Mouse (Mus musculus): ENCODE data around the gene Ctnnd1. TPM values are rescaled to one million over a fixed set of nuclear protein-coding genes. Genes with fewer than 3 reads are reported as not detected.

Ctnnd1 gene
- polyA plus RNA-seq, 1 experiment from 2014 or later = 35.7 TPM

DNA sequence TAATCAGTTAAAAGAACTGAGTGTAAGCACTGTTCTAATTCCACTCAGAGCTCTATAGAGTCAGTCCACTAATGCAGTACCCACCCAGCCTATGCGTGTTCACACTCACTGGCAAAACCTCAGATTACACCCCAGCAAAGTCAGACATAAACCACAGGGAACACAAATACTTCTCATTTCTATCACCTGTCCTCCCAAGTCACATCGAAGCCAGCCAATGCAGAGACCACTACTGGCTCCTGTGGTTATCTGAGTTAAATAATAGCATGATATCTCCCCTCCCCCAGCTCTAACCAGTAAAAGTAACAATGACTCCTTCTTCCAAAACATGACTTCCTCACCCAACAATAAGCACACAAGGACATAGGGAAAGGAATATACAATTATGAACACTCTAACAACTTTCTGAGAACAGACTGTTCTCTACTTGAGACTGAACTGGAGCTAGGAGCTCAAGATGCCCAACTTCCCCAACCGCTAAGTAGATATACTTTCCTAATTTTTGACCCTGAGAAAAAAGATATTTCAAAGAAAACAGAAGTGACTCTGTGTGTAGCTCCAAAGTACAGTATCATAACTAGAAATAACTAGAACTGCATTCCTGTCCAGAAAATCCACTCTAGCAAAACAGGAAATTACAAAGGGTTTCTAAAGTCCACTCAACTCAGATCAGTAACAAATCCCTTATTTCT lies 27.0 kb downstream of the Ctnnd1 start:
- no peak overlapping the region for H3K4me3 ChIP-seq
- no peak overlapping the region for H3K9ac ChIP-seq (replicated peaks)
- no peaks in the 10 kb centered on the region for H3K4me1 ChIP-seq
- no peak overlapping the region for H3K27ac ChIP-seq (replicated peaks)
- H3K9me3 ChIP-seq = no peaks in the 10 kb centered on the region
- no peak for ATAC-seq (replicated peaks)
- H3K36me3 ChIP-seq = peaks cover 23% of the 10 kb centered on the region
- WGBS = 94% methylated on average over 3 of the region's 3 CpGs
- H3K4me2 ChIP-seq (replicated peaks) = no peak overlapping the region
- H3K27me3 ChIP-seq = no peaks in the 10 kb centered on the region

- ATAC-seq (replicated peaks) = no peak
- WGBS = 87% methylated on average over 2 of the region's 2 CpGs
These were observed 27.9 kb downstream of the Ctnnd1 start for GRCm38 (mm10) chr2:84622668-84623067.

DNA sequence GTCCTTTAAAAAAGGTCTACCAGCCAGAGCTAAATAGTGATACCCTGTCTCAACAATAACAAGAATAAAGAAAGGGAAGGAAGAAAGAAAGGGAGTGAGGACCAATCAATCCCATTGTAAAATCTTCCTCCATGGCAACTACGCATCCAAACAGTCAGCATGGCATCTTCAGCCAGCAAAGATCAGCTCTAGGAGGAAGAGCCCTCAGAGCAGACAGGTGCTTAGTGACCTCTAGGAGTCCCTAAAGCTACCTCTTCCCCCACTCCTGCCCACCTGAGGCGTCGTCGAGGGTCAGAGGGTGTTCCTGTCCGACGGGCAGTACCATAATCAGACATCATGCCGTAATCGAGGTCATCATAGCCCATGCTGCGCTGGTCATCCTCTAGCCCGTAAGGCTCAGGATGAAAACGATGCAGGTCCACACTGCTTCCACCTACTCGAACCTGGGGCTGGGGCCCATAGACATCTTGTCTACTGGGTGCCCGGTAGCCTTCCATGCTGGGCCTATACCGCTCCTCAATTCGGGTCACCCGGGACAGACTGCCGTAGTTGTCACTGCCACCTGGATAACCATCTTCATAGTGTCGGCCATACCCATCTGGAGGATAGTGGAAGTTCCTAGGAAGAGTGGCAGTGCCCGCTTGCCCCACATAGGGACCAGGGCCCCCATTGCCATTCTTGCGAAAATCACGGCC lies 30.8 kb downstream of the Ctnnd1 start:
- no peaks in the 10 kb centered on the region for H3K4me1 ChIP-seq
- no peak overlapping the region for H3K4me3 ChIP-seq
- H3K27me3 ChIP-seq = no peaks in the 10 kb centered on the region
- 96% methylated on average over 21 of the region's 21 CpGs for WGBS
- H3K9me3 ChIP-seq = no peaks in the 10 kb centered on the region
- peaks cover 45% of the 10 kb centered on the region for H3K36me3 ChIP-seq
- H3K27ac ChIP-seq (replicated peaks) = no peak overlapping the region
- no peak overlapping the region for H3K9ac ChIP-seq (replicated peaks)
- no peak for ATAC-seq (replicated peaks)
- H3K4me2 ChIP-seq (replicated peaks) = no peak overlapping the region

More at GRCm38 (mm10) chr2:84622668-84623067, 27.9 kb downstream of the Ctnnd1 start:
- peaks cover 23% of the 10 kb centered on the region for H3K36me3 ChIP-seq
- no peak overlapping the region for H3K4me2 ChIP-seq (replicated peaks)
- H3K27me3 ChIP-seq = no peaks in the 10 kb centered on the region
- no peaks in the 10 kb centered on the region for H3K4me1 ChIP-seq
- H3K9ac ChIP-seq (replicated peaks) = no peak overlapping the region
- no peaks in the 10 kb centered on the region for H3K9me3 ChIP-seq
- H3K27ac ChIP-seq (replicated peaks) = no peak overlapping the region
- no peak overlapping the region for H3K4me3 ChIP-seq

DNA sequence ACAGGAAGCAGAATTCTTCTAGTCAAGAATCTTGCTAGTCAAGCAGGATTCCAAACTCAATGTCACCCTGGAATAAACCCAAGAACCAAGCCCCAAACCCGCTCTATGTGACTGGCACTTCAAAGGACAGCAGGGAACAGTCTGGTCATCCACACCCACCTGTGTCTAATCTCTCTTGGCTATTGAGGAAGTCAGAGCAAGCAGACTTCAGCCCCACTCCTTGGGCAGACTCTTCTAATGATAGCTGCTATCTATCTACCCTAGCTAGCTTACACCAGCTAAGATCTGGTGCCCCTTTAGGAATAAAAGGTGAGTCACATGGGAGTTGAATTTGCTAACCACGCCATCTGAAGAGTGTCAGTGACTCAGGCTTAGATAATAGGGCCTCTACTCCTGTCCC lies 31.7 kb downstream of the Ctnnd1 start:
- Histone ChIP-seq H3K4me3 (no peak overlapping the region), H3K9ac (replicated peaks) (no peak overlapping the region), H3K27ac (replicated peaks) (no peak overlapping the region), H3K36me3 (peaks cover 54% of the 10 kb centered on the region), H3K4me2 (replicated peaks) (no peak overlapping the region), H3K27me3 (no peaks in the 10 kb centered on the region), H3K9me3 (no peaks in the 10 kb centered on the region), H3K4me1 (no peaks in the 10 kb centered on the region)
- 82% methylated on average over 2 of the region's 2 CpGs for WGBS
- ATAC-seq (replicated peaks) = no peak

GRCm38 (mm10) chr2:84617637-84618515 lies 32.7 kb downstream of the Ctnnd1 start:
- H3K27ac ChIP-seq (replicated peaks) = no peak overlapping the region
- peaks cover 60% of the 10 kb centered on the region for H3K36me3 ChIP-seq
- peak; percentile 77 for ATAC-seq (replicated peaks)
- no peaks in the 10 kb centered on the region for H3K27me3 ChIP-seq
- H3K4me3 ChIP-seq = no peak overlapping the region
- H3K4me1 ChIP-seq = no peaks in the 10 kb centered on the region
- H3K9ac ChIP-seq (replicated peaks) = no peak overlapping the region
- H3K4me2 ChIP-seq (replicated peaks) = no peak overlapping the region
- 69% methylated on average over 3 of the region's 3 CpGs for WGBS
- no peaks in the 10 kb centered on the region for H3K9me3 ChIP-seq

GRCm38 (mm10) chr2:84612764-84613163 lies 37.8 kb downstream of the Ctnnd1 start:
- no peak for ATAC-seq (replicated peaks)
- no peaks in the 10 kb centered on the region for H3K4me1 ChIP-seq
- H3K27ac ChIP-seq (replicated peaks) = no peak overlapping the region
- H3K27me3 ChIP-seq = no peaks in the 10 kb centered on the region
- H3K4me3 ChIP-seq = no peak overlapping the region
- no peaks in the 10 kb centered on the region for H3K9me3 ChIP-seq
- H3K4me2 ChIP-seq (replicated peaks) = no peak overlapping the region
- H3K36me3 ChIP-seq = peaks cover 91% of the 10 kb centered on the region
- 96% methylated on average over 6 of the region's 6 CpGs for WGBS
- H3K9ac ChIP-seq (replicated peaks) = no peak overlapping the region

GRCm38 (mm10) chr2:84607842-84608241 lies 42.7 kb downstream of the Ctnnd1 start:
- Histone ChIP-seq H3K4me3 (no peak overlapping the region), H3K27me3 (no peaks in the 10 kb centered on the region), H3K9me3 (no peaks in the 10 kb centered on the region), H3K4me2 (replicated peaks) (no peak overlapping the region), H3K36me3 (peaks cover 92% of the 10 kb centered on the region), H3K27ac (replicated peaks) (no peak overlapping the region), H3K9ac (replicated peaks) (no peak overlapping the region), H3K4me1 (no peaks in the 10 kb centered on the region)
- WGBS = 77% methylated on average over 1 of the region's 1 CpGs
- ATAC-seq (replicated peaks) = no peak

DNA sequence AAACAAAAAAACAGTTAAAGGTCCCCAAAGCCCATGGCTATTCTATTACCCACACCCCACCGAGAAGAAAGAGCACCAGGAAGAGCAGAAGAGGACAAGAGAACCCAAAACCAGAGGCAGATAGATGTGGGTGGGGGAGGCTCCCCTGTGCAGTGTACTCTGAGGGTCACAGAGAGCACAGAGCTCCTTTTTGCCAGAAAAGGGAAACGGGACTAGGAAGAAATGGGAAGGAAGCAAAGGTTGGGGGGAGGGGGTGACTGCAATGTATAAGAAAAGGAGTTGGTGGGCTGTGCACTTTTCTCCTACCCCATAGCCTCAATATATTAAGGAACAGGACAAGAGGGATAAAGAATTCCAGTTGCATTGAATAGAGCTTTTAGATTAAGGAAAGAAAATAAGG lies 49.6 kb downstream of the Ctnnd1 start:
- ATAC-seq (replicated peaks) = no peak
- 67% methylated on average over 2 of the region's 2 CpGs for WGBS
- H3K36me3 ChIP-seq = peaks cover 58% of the 10 kb centered on the region

DNA sequence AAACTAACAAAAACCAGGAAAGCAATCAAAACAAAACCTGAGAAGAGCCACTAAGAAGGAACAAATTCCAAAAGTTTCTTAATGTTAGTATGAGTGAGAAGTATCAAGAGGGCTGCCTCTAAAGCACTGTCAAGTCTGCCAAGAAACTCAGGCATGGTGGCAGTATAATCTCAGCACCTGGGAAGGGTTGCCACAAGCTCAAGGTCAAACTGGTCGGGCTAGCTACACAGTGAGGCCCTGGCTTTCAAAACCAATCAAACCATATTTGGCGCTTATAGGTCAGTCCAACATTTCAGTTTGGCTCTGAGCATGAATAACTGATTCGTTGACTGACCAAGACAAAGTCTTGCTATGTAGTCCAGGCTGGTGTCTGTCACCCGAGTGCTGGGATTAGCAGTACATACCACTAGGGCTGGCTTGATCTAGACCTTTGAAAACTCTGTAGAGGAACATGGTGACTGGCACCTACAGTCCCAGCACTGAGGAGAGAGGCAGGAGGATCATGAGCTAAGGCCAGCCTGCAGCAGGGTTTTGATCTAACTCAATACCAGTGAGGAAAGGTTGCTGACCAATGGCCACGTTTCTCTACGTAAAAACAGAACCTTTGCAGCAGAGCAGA lies 51.2 kb downstream of the Ctnnd1 start:
- ATAC-seq (replicated peaks) = peak; percentile 39
- Histone ChIP-seq H3K9me3 (no peaks in the 10 kb centered on the region), H3K36me3 (peaks cover 44% of the 10 kb centered on the region), H3K9ac (replicated peaks) (no peak overlapping the region), H3K4me1 (no peaks in the 10 kb centered on the region), H3K4me2 (replicated peaks) (no peak overlapping the region), H3K27ac (replicated peaks) (no peak overlapping the region), H3K27me3 (no peaks in the 10 kb centered on the region), H3K4me3 (no peak overlapping the region)
- 97% methylated on average over 6 of the region's 6 CpGs for WGBS

More for the DNA sequence above, 49.6 kb downstream of the Ctnnd1 start:
- Histone ChIP-seq H3K27ac (replicated peaks) (no peak overlapping the region), H3K4me1 (no peaks in the 10 kb centered on the region), H3K4me3 (no peak overlapping the region), H3K9ac (replicated peaks) (no peak overlapping the region), H3K9me3 (no peaks in the 10 kb centered on the region), H3K27me3 (no peaks in the 10 kb centered on the region), H3K4me2 (replicated peaks) (no peak overlapping the region)

DNA sequence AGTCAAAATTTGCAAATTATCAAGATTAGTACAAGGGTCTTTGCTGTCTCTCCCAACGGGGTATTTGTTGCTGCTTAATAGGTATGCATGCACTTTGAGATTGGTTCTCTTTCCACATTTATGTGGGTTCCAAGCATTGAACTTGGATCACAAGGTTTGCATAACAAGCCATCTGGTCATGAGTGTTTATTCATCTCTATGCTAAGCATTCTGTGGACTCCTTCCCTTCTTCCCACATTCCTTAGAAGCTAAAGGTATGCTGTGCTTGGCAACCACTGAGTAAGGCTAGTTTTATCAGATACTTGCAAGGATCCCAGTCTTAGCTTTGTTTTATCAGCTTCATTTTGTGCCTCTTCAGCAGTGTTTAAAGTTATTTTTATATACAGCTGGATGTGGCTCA lies 53.4 kb downstream of the Ctnnd1 start:
- Histone ChIP-seq H3K36me3 (peaks cover 21% of the 10 kb centered on the region), H3K9me3 (no peaks in the 10 kb centered on the region), H3K4me1 (no peaks in the 10 kb centered on the region), H3K27me3 (no peaks in the 10 kb centered on the region), H3K27ac (replicated peaks) (no peak overlapping the region), H3K9ac (replicated peaks) (no peak overlapping the region), H3K4me3 (no peak overlapping the region), H3K4me2 (replicated peaks) (no peak overlapping the region)
- WGBS = 98% methylated on average over 1 of the region's 1 CpGs
- no peak for ATAC-seq (replicated peaks)

- Histone ChIP-seq H3K9me3 (no peaks in the 10 kb centered on the region), H3K27me3 (no peaks in the 10 kb centered on the region), H3K4me2 (replicated peaks) (no peak overlapping the region), H3K4me1 (no peaks in the 10 kb centered on the region), H3K27ac (replicated peaks) (no peak overlapping the region), H3K36me3 (peaks cover 4% of the 10 kb centered on the region; the same call in 1 of the 2 replicates), H3K9ac (replicated peaks) (no peak overlapping the region), H3K4me3 (no peak overlapping the region)
- no peak for ATAC-seq (replicated peaks)
- WGBS = 93% methylated on average over 8 of the region's 8 CpGs
These were observed 57.8 kb downstream of the Ctnnd1 start for GRCm38 (mm10) chr2:84592801-84593200.

DNA sequence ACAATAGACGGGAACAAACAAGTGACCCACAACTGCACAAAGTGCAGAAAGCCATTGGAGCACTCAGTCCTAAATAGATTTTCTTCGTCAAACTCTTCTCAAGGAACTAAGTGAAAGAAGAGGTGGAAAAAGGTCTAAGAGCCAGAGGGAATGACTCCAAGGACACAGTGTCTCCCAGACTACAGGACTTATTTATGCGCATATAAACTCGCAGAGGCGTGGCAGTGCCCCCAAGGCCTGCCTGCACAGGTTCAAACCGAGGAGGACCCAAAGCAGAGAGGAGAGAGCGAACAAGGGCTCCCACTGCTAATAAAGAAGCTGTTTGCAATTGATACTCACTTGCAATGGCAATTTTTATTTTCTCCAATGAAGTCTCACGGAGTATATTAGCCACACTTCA lies 64.9 kb downstream of the Ctnnd1 start:
- H3K36me3 ChIP-seq = 0 out of 2 replicates have a peak, but pooled peaks cover 7% of the 10 kb centered on the region
- no peak overlapping the region for H3K4me3 ChIP-seq
- no peaks in the 10 kb centered on the region for H3K4me1 ChIP-seq
- H3K27me3 ChIP-seq = no peaks in the 10 kb centered on the region
- no peak overlapping the region for H3K4me2 ChIP-seq (replicated peaks)
- no peak for ATAC-seq (replicated peaks)
- H3K9me3 ChIP-seq = no peaks in the 10 kb centered on the region
- H3K27ac ChIP-seq (replicated peaks) = no peak overlapping the region
- 87% methylated on average over 8 of the region's 8 CpGs for WGBS
- no peak overlapping the region for H3K9ac ChIP-seq (replicated peaks)
